Mouse (Mus musculus): Measurements from ENCODE around the gene Abca14.

GRCm38 (mm10) chr7:120192816-120193215 lies 10.9 kb upstream of the Abca14 start:
- TF ChIP-seq ZC3H11A (IDR thresholded peaks at IDR 0.05; ENCODE audit: borderline replicate concordance, low read depth, low read length) (no peak), HCFC1 (IDR thresholded peaks at IDR 0.05; ENCODE audit: borderline replicate concordance, insufficient read depth, low read length) (no peak), CHD2 (IDR thresholded peaks at IDR 0.05; ENCODE audit: low read depth, low read length) (no peak)
